In genomic region chr10:13177973-13178624, GRCm38 (mm10) we compare ENCODE assay signal across 20 mouse cellular contexts. TPM values are rescaled to one million over a fixed set of nuclear protein-coding genes. Genes with fewer than 3 reads are reported as not detected.
A peak's percentile ranks its signal among the peaks of the same experiment; 100 is the strongest.
DNase-seq lines count a peak whose midpoint lies in the region; ATAC-seq and TF ChIP-seq lines count a peak whose summit lies in the region.
"Had no signal": no experiment of that assay in that cellular context is flagged by ENCODE, and none has a peak within 500 bp of the region (broad histone marks: within the 10 kb centered on the region; RNA-seq: fewer than 3 reads in every experiment).

Gene Zc2hc1b (minus strand): TSS chr10:13178023.

- DNase-seq in intestine, embryonic 14.5 days (ENCODE audit: low spot score) = no peak
- no peak for DNase-seq in left cerebral cortex, adult 11 months (ENCODE audit: low spot score)
- DNase-seq in right cerebral cortex, adult 2 months (ENCODE audit: low spot score in 2 of 2) = no peak
- DNase-seq in thymus, postnatal 14 days = no peak
- DNase-seq: adrenal gland, adult 8-10 months; adrenal gland, postnatal 36 days; cerebellum, adult 2 months; cerebellum, postnatal 10 days; forebrain, postnatal 0 days; gastrocnemius, adult 2 months; gastrocnemius, postnatal 25 days had no signal

- H3K27ac ChIP-seq in intestine, embryonic 14.5 days (ENCODE audit: low read depth) = peak within 1 kb of the TSS; percentile 52
- H3K27ac ChIP-seq in intestine, postnatal 0 days (ENCODE audit: low read depth, low read length) = no peak within 1 kb of the TSS
- peak within 1 kb of the TSS; percentile 82 for H3K27ac ChIP-seq in embryonic facial prominence, embryonic 15.5 days (replicated peaks)
- H3K27ac ChIP-seq in stomach, embryonic 14.5 days (ENCODE audit: low read length) = peak within 1 kb of the TSS; percentile 63
- H3K27ac ChIP-seq: forebrain, embryonic 13.5 days; gastrocnemius, adult 2 months; hindbrain, embryonic 10.5 days; hindbrain, embryonic 14.5 days had no signal

- H3K27me3 ChIP-seq in intestine, embryonic 14.5 days (replicated peaks; ENCODE audit: control insufficient read depth, insufficient read depth, low read length) = no peaks in the 10 kb centered on the region
- no peaks in the 10 kb centered on the region for H3K27me3 ChIP-seq in intestine, postnatal 0 days (replicated peaks; ENCODE audit: control insufficient read depth, insufficient read depth, low read length)
- no peaks in the 10 kb centered on the region for H3K27me3 ChIP-seq in embryonic facial prominence, embryonic 15.5 days
- H3K27me3 ChIP-seq in stomach, embryonic 14.5 days (ENCODE audit: control insufficient read depth, insufficient read depth, low read length) = no peaks in the 10 kb centered on the region
- H3K27me3 ChIP-seq: forebrain, embryonic 13.5 days had no signal

- H3K9ac ChIP-seq in intestine, embryonic 14.5 days (ENCODE audit: low read length) = no peak within 1 kb of the TSS
- no peak within 1 kb of the TSS for H3K9ac ChIP-seq in intestine, postnatal 0 days (ENCODE audit: low read depth, low read length)
- H3K9ac ChIP-seq in embryonic facial prominence, embryonic 15.5 days = no peak within 1 kb of the TSS
- H3K9ac ChIP-seq in stomach, embryonic 14.5 days (replicated peaks; ENCODE audit: low read depth, low read length) = no peak within 1 kb of the TSS
- H3K9ac ChIP-seq: forebrain, embryonic 13.5 days; forebrain, postnatal 0 days; hindbrain, embryonic 14.5 days had no signal

- H3K4me3 ChIP-seq in intestine, embryonic 14.5 days (ENCODE audit: low read depth, low read length) = no peak within 1 kb of the TSS
- H3K4me3 ChIP-seq in intestine, postnatal 0 days (ENCODE audit: low read depth, low read length) = no peak within 1 kb of the TSS
- no peak within 1 kb of the TSS for H3K4me3 ChIP-seq in embryonic facial prominence, embryonic 15.5 days (replicated peaks)
- no peak within 1 kb of the TSS for H3K4me3 ChIP-seq in stomach, embryonic 14.5 days (ENCODE audit: low read depth, low read length)
- H3K4me3 ChIP-seq: forebrain, embryonic 13.5 days; gastrocnemius, adult 2 months; hindbrain, embryonic 10.5 days had no signal

- WGBS in intestine, embryonic 14.5 days = 32% methylated on average over 7 of the region's 7 CpGs
- 65% methylated on average over 7 of the region's 7 CpGs for WGBS in intestine, postnatal 0 days
- 40% methylated on average over 7 of the region's 7 CpGs for WGBS in embryonic facial prominence, embryonic 15.5 days
- WGBS in stomach, embryonic 14.5 days = 55% methylated on average over 7 of the region's 7 CpGs

- no peaks in the 10 kb centered on the region for H3K9me3 ChIP-seq in intestine, embryonic 14.5 days (ENCODE audit: control insufficient read depth, low read length)
- H3K9me3 ChIP-seq in intestine, postnatal 0 days (ENCODE audit: control insufficient read depth) = no peaks in the 10 kb centered on the region
- H3K9me3 ChIP-seq in embryonic facial prominence, embryonic 15.5 days (replicated peaks) = no peaks in the 10 kb centered on the region
- no peaks in the 10 kb centered on the region for H3K9me3 ChIP-seq in stomach, embryonic 14.5 days (ENCODE audit: control insufficient read depth, low read depth, low read length)
- H3K9me3 ChIP-seq: forebrain, embryonic 13.5 days; hindbrain, embryonic 10.5 days had no signal

- TF ChIP-seq CTCF in intestine, postnatal 0 days (IDR thresholded peaks at IDR 0.05; ENCODE audit: low read depth) = no peak

- H3K4me1 ChIP-seq in intestine, embryonic 14.5 days (replicated peaks; ENCODE audit: control insufficient read depth, insufficient read depth, low read length) = peaks cover 9% of the 10 kb centered on the region; the same call in 1 of the 2 replicates
- no peaks in the 10 kb centered on the region for H3K4me1 ChIP-seq in intestine, postnatal 0 days (replicated peaks; ENCODE audit: control insufficient read depth, insufficient read depth, low read length)
- no peaks in the 10 kb centered on the region for H3K4me1 ChIP-seq in embryonic facial prominence, embryonic 15.5 days
- H3K4me1 ChIP-seq in stomach, embryonic 14.5 days (ENCODE audit: control insufficient read depth, insufficient read depth, low read length) = peaks cover 6% of the 10 kb centered on the region; the same call in 1 of the 2 replicates
- H3K4me1 ChIP-seq: hindbrain, embryonic 10.5 days had no signal

- ATAC-seq in intestine, embryonic 14.5 days (replicated peaks; ENCODE audit: low FRiP score, low TSS enrichment, low read depth) = no peak
- ATAC-seq in intestine, postnatal 0 days = no peak
- peak; percentile 70 for ATAC-seq in embryonic facial prominence, embryonic 15.5 days (ENCODE audit: insufficient number of reproducible peaks, low FRiP score, low TSS enrichment, low read depth)
- no peak for ATAC-seq in stomach, embryonic 14.5 days (ENCODE audit: insufficient number of reproducible peaks, insufficient read depth, low FRiP score, low read depth)
- ATAC-seq: forebrain, embryonic 13.5 days; forebrain, postnatal 0 days had no signal

- no peak within 1 kb of the TSS for H3K4me2 ChIP-seq in intestine, embryonic 14.5 days (ENCODE audit: low read length)
- no peak within 1 kb of the TSS for H3K4me2 ChIP-seq in intestine, postnatal 0 days (replicated peaks; ENCODE audit: low read depth)
- H3K4me2 ChIP-seq in embryonic facial prominence, embryonic 15.5 days (replicated peaks) = no peak within 1 kb of the TSS
- no peak within 1 kb of the TSS for H3K4me2 ChIP-seq in stomach, embryonic 14.5 days (replicated peaks; ENCODE audit: low read depth, low read length)
- H3K4me2 ChIP-seq: forebrain, embryonic 13.5 days; heart, embryonic 11.5 days; hindbrain, embryonic 14.5 days had no signal

- peaks cover 66% of the 10 kb centered on the region for H3K36me3 ChIP-seq in intestine, embryonic 14.5 days (ENCODE audit: control insufficient read depth, insufficient read depth, low read length)
- peaks cover 58% of the 10 kb centered on the region for H3K36me3 ChIP-seq in intestine, postnatal 0 days (ENCODE audit: control insufficient read depth, insufficient read depth)
- peaks cover 60% of the 10 kb centered on the region for H3K36me3 ChIP-seq in embryonic facial prominence, embryonic 15.5 days
- peaks cover 46% of the 10 kb centered on the region for H3K36me3 ChIP-seq in stomach, embryonic 14.5 days (ENCODE audit: control insufficient read depth, insufficient read depth, low read length)

RNA-seq across cellular contexts. Expression of gene Zc2hc1b, which starts in this region (rescaled TPM):
- not detected in 2 replicates for polyA plus RNA-seq in intestine, embryonic 14.5 days (2014; fragmentation: Nextera tagmentation; extraction: Ambion mirVana)
- not detected in 2 replicates for polyA plus RNA-seq in intestine, postnatal 0 days (2015; fragmentation: Nextera tagmentation; extraction: Ambion mirVana)
- polyA plus RNA-seq in embryonic facial prominence, embryonic 15.5 days (2015; fragmentation: Nextera tagmentation; extraction: Ambion mirVana) = not detected in 2 replicates
- polyA plus RNA-seq in stomach, embryonic 14.5 days (2014; fragmentation: Nextera tagmentation; extraction: Ambion mirVana) = not detected in 2 replicates
- polyA plus RNA-seq: cerebellum, adult 2 months; embryonic facial prominence, embryonic 11.5 days; forebrain, embryonic 13.5 days; forebrain, postnatal 0 days; heart, embryonic 11.5 days; heart, embryonic 16.5 days; hindbrain, embryonic 10.5 days; hindbrain, embryonic 14.5 days had no signal

Comparison
In these comparisons a context has a peak if more than half of its experiments do, and no peak if none do; other contexts are left out.
1. Peak in ATAC-seq and H3K27ac ChIP-seq in embryonic facial prominence, embryonic 15.5 days; RNA of the gene not detected or under 1 TPM.